Mouse (Mus musculus) liver, postnatal 0 days (tissue): ENCODE measurements at regions not wholly inside any gene's neighbourhood (a gene's known extent, or its start where the extent isn't known, plus 50 kb on each side); places are given as distances from the start of the nearest gene placed in this dataset.

Source experiments
- ATAC-seq: fragments of 200-750 bp; cut with Nextera tagmentation; 2 replicates; pipeline ENCODE4 v1.8.0; 2017; ENCODE audit warnings: mild to moderate bottlenecking, moderate library complexity
- DNase-seq: peaks from one replicate; pipeline ENCODE4 v3.0.0-alpha.2; 2016
- H3K27ac ChIP-seq: fragments of 300-500 bp; sonication (generic); 2 replicates; pipeline ENCODE4 v1.5.1; 2014; ENCODE audit warnings: antibody characterized with exemption, moderate library complexity, mild to moderate bottlenecking, low read depth
- H3K27me3 ChIP-seq: fragments of 300-500 bp; sonication (generic); 2 replicates; pipeline ENCODE4 v1.6.1; 2014; ENCODE audit warnings: low read length, control low read depth, mixed read lengths; ENCODE audit not compliant: insufficient read depth
- H3K36me3 ChIP-seq: fragments of 300-500 bp; sonication (generic); replicated peaks from 2 replicates; pipeline ENCODE4 v1.6.1; 2014; ENCODE audit warnings: mild to moderate bottlenecking, control low read depth, low read length, moderate library complexity, mixed read lengths; ENCODE audit not compliant: insufficient read depth
- H3K4me1 ChIP-seq: fragments of 300-500 bp; sonication (generic); 2 replicates; pipeline ENCODE4 v1.6.1; 2014; ENCODE audit warnings: antibody characterized with exemption, mild to moderate bottlenecking, control low read depth; ENCODE audit not compliant: insufficient read depth
- H3K4me2 ChIP-seq: fragments of 300-500 bp; sonication (generic); 2 replicates; pipeline ENCODE4 v1.6.1; 2014; ENCODE audit warnings: low read depth, mild to moderate bottlenecking, low read length, moderate library complexity, mixed read lengths
- H3K4me3 ChIP-seq: fragments of 300-500 bp; sonication (generic); 2 replicates; pipeline ENCODE4 v1.5.1; 2014; ENCODE audit warnings: low read depth, low read length
- H3K9ac ChIP-seq: fragments of 300-500 bp; sonication (generic); replicated peaks from 2 replicates; pipeline ENCODE4 v1.6.1; 2014; ENCODE audit warnings: mild to moderate bottlenecking, moderate library complexity
- H3K9me3 ChIP-seq: fragments of 300-500 bp; sonication (generic); 2 replicates; pipeline ENCODE4 v1.6.1; 2016; ENCODE audit warnings: mild to moderate bottlenecking, control low read depth, low read length, mixed read lengths
- CTCF ChIP-seq: sonication (generic); IDR thresholded peaks from 2 replicates; pipeline ENCODE4 v1.5.1; 2016; ENCODE audit warnings: antibody characterized with exemption, low read depth
- EP300 ChIP-seq: IDR thresholded peaks from 2 replicates; pipeline ENCODE4 v1.6.1; 2016; ENCODE audit warnings: antibody characterized with exemption, low read depth, mild to moderate bottlenecking
- WGBS: fragments of 180-500 bp; shearing (Covaris S2); extraction: QIAGEN DNeasy Blood & Tissue Kit; methylation state at CpG from one replicate; pipeline ENCODE4 v1.1.7; 2014; ENCODE audit not compliant: insufficient replicate concordance; 5-methylcytosine and 5-hydroxymethylcytosine counted together

GRCm38 (mm10) chr1:118759141-118759932 is 131.6 kb downstream of the Tfcp2l1 start:
- Histone ChIP-seq H3K36me3 (no peaks in the 10 kb centered on the region), H3K27ac (no peak overlapping the region), H3K27me3 (no peaks in the 10 kb centered on the region), H3K9ac (no peak overlapping the region), H3K9me3 (no peaks in the 10 kb centered on the region), H3K4me3 (no peak overlapping the region), H3K4me1 (no peaks in the 10 kb centered on the region), H3K4me2 (no peak overlapping the region)
- 24% methylated on average over 7 of the region's 7 CpGs for WGBS
- ATAC-seq (peak; percentile 31; the same call in 1 of the 2 replicates), DNase-seq (peak; percentile 73)
- peak; percentile 82 for TF ChIP-seq CTCF
- no peak for TF ChIP-seq EP300

- Histone ChIP-seq H3K27ac (no peak overlapping the region), H3K9ac (no peak overlapping the region), H3K9me3 (no peaks in the 10 kb centered on the region), H3K4me3 (no peak overlapping the region), H3K4me1 (no peaks in the 10 kb centered on the region; the same call in 1 of the 2 replicates), H3K27me3 (no peaks in the 10 kb centered on the region), H3K4me2 (no peak overlapping the region), H3K36me3 (no peaks in the 10 kb centered on the region)
- DNase-seq, result no peak
- no peak for ATAC-seq
- TF ChIP-seq CTCF, result no peak
- TF ChIP-seq EP300, result no peak
- WGBS, result 63% methylated on average over 9 of the region's 9 CpGs
Observed at GRCm38 (mm10) chr1:118765525-118765924, 137.8 kb downstream of the Tfcp2l1 start.

GRCm38 (mm10) chr1:118768831-118769230 is 141.1 kb downstream of the Tfcp2l1 start:
- Histone ChIP-seq H3K36me3 (no peaks in the 10 kb centered on the region), H3K9me3 (no peaks in the 10 kb centered on the region), H3K27me3 (no peaks in the 10 kb centered on the region), H3K27ac (no peak overlapping the region), H3K4me1 (no peaks in the 10 kb centered on the region; the same call in 1 of the 2 replicates), H3K4me3 (no peak overlapping the region), H3K4me2 (no peak overlapping the region), H3K9ac (no peak overlapping the region)
- 27% methylated on average over 4 of the region's 4 CpGs for WGBS
- DNase-seq (peak; percentile 21), ATAC-seq (no peak)
- TF ChIP-seq EP300 (no peak), CTCF (peak; percentile 63)

- DNase-seq, result peak; percentile 69
Observed at GRCm38 (mm10) chr1:118772261-118772660, 144.5 kb downstream of the Tfcp2l1 start.

GRCm38 (mm10) chr1:118776594-118777441 is 149.1 kb downstream of the Tfcp2l1 start:
- H3K4me3 ChIP-seq, result no peak overlapping the region
- no peaks in the 10 kb centered on the region for H3K4me1 ChIP-seq
- no peak for TF ChIP-seq CTCF
- no peaks in the 10 kb centered on the region for H3K27me3 ChIP-seq
- 43% methylated on average over 10 of the region's 10 CpGs for WGBS
- DNase-seq (no peak), ATAC-seq (no peak)
- H3K9me3 ChIP-seq, result no peaks in the 10 kb centered on the region
- no peak overlapping the region for H3K9ac ChIP-seq
- no peak overlapping the region for H3K4me2 ChIP-seq
- H3K36me3 ChIP-seq, result no peaks in the 10 kb centered on the region
- H3K27ac ChIP-seq, result no peak overlapping the region

More at GRCm38 (mm10) chr1:118772261-118772660, 144.5 kb downstream of the Tfcp2l1 start:
- H3K4me1 ChIP-seq, result no peaks in the 10 kb centered on the region
- no peaks in the 10 kb centered on the region for H3K9me3 ChIP-seq
- no peaks in the 10 kb centered on the region for H3K36me3 ChIP-seq
- no peak for ATAC-seq
- no peak overlapping the region for H3K4me2 ChIP-seq
- WGBS, result 10% methylated on average over 9 of the region's 9 CpGs
- no peak overlapping the region for H3K9ac ChIP-seq
- no peak overlapping the region for H3K4me3 ChIP-seq
- H3K27ac ChIP-seq, result no peak overlapping the region
- H3K27me3 ChIP-seq, result no peaks in the 10 kb centered on the region
- TF ChIP-seq EP300 (no peak), CTCF (peak; percentile 79)
